Mouse (Mus musculus): ENCODE results near the gene Nsmce1.
"Not testable (repeated sequence)": the region's sequence is repeated elsewhere in the genome, so short reads cannot be mapped to it uniquely, and the experiment has no call there.

The Nsmce1 gene

GRCm38 (mm10) chr7:125434666-125435290 lies 56.6 kb downstream of the Nsmce1 start:
- no peak for DNase-seq (ENCODE audit: low spot score in 2 of 2)

GRCm38 (mm10) chr7:125433874-125434273 lies 57.5 kb downstream of the Nsmce1 start:
- no peak for DNase-seq (ENCODE audit: low spot score in 2 of 2)

GRCm38 (mm10) chr7:125430170-125430842 lies 61.1 kb downstream of the Nsmce1 start:
- DNase-seq (ENCODE audit: low spot score in 2 of 2), result no peak

GRCm38 (mm10) chr7:125428816-125429500 lies 62.4 kb downstream of the Nsmce1 start:
- DNase-seq (ENCODE audit: low spot score in 2 of 2), result not testable (repeated sequence)

GRCm38 (mm10) chr7:125428381-125428780 lies 63.0 kb downstream of the Nsmce1 start:
- DNase-seq (ENCODE audit: low spot score in 2 of 2), result no peak

- no peak for DNase-seq (ENCODE audit: low spot score in 2 of 2)
Observed at GRCm38 (mm10) chr7:125427492-125428090, 63.8 kb downstream of the Nsmce1 start.

GRCm38 (mm10) chr7:125423056-125423455 lies 68.3 kb downstream of the Nsmce1 start:
- no peak for DNase-seq (ENCODE audit: low spot score in 2 of 2)

- DNase-seq (ENCODE audit: low spot score in 2 of 2), result no peak
Observed at GRCm38 (mm10) chr7:125421911-125422310, 69.5 kb downstream of the Nsmce1 start.

GRCm38 (mm10) chr7:125420190-125420589 lies 71.2 kb downstream of the Nsmce1 start:
- no peak for DNase-seq (ENCODE audit: low spot score in 2 of 2)

- no peak for DNase-seq (ENCODE audit: low spot score in 2 of 2)
Observed at GRCm38 (mm10) chr7:125418413-125418812, 73.0 kb downstream of the Nsmce1 start.
